Mouse (Mus musculus): ENCODE results near the gene Cntnap2. TPM values are rescaled to one million over a fixed set of nuclear protein-coding genes. Genes with fewer than 3 reads are reported as not detected.

Cntnap2 gene
- total and polyA plus RNA-seq, 2 experiments from 2014 or later: 0.04 to 1.4 TPM

DNA sequence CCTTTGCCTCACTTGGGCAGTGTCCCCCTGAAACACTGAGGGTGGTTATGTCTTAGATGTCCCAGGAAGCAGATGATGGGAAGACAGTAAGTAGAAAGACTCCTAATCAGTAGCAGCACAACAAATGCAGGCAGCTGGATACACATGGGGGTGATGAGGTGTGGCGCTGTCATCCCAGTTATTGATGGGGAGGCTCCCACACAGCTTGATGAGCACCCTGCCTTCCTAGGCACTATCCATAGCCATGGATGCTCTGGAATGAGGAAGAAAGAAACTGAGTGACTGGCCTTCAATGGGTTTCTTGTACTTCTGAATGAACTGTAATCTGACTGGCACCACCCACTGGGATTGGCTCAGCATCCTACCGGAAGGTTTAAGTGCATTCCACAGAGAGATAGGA, 1904.1 kb downstream of the Cntnap2 start:
- TF ChIP-seq EP300 (IDR thresholded peaks at IDR 0.05; ENCODE audit: low read depth): no peak
- TF ChIP-seq CTCF (IDR thresholded peaks at IDR 0.05; ENCODE audit: low read depth): no peak
- Histone ChIP-seq H3K36me3 (replicated peaks; ENCODE audit: control insufficient read depth, insufficient read depth, low read length) (no peaks in the 10 kb centered on the region), H3K27me3 (ENCODE audit: control insufficient read depth, insufficient read depth, low read length) (no peaks in the 10 kb centered on the region), H3K4me1 (ENCODE audit: control insufficient read depth, insufficient read depth) (no peaks in the 10 kb centered on the region), H3K27ac (ENCODE audit: low read depth) (no peak overlapping the region), H3K9me3 (replicated peaks; ENCODE audit: control insufficient read depth, low read length) (no peaks in the 10 kb centered on the region), H3K4me2 (ENCODE audit: low read depth, low read length) (no peak overlapping the region), H3K4me3 (ENCODE audit: low read depth, low read length) (no peak overlapping the region), H3K9ac (replicated peaks; ENCODE audit: low read depth, low read length) (no peak overlapping the region)
- ATAC-seq (ENCODE audit: insufficient read depth, low read depth): no peak
- WGBS: 63% methylated on average over 2 of the region's 2 CpGs
- DNase-seq (ENCODE audit: low spot score): no peak

DNA sequence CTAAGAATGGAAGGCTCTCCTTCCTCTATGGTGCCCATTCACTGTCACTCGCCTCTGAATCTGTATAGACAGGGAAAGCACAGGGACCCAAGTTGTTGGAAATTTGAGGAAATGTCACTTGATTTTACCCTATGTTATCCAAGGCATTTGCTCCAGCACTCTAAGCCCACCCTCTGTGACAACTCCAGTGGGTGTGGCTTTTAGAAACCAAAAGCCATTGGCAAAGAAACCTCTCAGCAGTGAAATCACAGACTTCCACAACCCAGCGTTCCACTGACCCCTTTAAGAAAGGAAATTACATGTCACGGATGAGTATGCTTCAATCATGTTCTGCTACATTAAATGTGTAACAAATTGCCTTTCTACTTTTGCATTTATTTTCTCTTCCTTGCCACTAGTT, 1904.5 kb downstream of the Cntnap2 start:
- H3K4me1 ChIP-seq (ENCODE audit: control insufficient read depth, insufficient read depth): no peaks in the 10 kb centered on the region
- DNase-seq (ENCODE audit: low spot score): no peak
- H3K4me3 ChIP-seq (ENCODE audit: low read depth, low read length): no peak overlapping the region
- H3K27ac ChIP-seq (ENCODE audit: low read depth): no peak overlapping the region
- no peak overlapping the region for H3K9ac ChIP-seq (replicated peaks; ENCODE audit: low read depth, low read length)
- no peaks in the 10 kb centered on the region for H3K36me3 ChIP-seq (replicated peaks; ENCODE audit: control insufficient read depth, insufficient read depth, low read length)
- TF ChIP-seq EP300 (IDR thresholded peaks at IDR 0.05; ENCODE audit: low read depth): no peak
- no peak for TF ChIP-seq CTCF (IDR thresholded peaks at IDR 0.05; ENCODE audit: low read depth)
- no peak for ATAC-seq (ENCODE audit: insufficient read depth, low read depth)
- no peak overlapping the region for H3K4me2 ChIP-seq (ENCODE audit: low read depth, low read length)
- WGBS: 67% methylated on average over 3 of the region's 3 CpGs
- no peaks in the 10 kb centered on the region for H3K9me3 ChIP-seq (replicated peaks; ENCODE audit: control insufficient read depth, low read length)
- H3K27me3 ChIP-seq (ENCODE audit: control insufficient read depth, insufficient read depth, low read length): no peaks in the 10 kb centered on the region

DNA sequence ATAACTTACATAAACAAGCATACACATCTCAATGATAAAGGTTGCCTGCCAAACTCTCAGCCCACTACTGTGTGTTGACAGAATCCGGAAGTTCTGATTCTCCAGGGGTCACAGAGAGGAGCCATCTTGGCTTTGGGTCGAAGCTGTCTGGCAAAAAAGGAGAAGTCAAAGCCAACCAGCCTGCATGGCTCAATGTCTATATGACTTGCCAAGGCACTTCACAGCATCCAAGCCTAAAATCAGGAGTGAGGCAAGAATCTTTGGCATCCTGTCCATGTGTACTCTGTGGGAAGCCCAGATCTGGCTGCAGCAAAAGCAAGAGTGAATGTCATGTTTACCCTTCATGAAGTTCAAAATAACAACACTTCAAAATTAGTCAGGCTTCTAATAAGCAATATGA, 1913.5 kb downstream of the Cntnap2 start:
- Histone ChIP-seq H3K9ac (replicated peaks; ENCODE audit: low read depth, low read length) (no peak overlapping the region), H3K9me3 (replicated peaks; ENCODE audit: control insufficient read depth, low read length) (no peaks in the 10 kb centered on the region), H3K4me3 (ENCODE audit: low read depth, low read length) (no peak overlapping the region), H3K4me2 (ENCODE audit: low read depth, low read length) (no peak overlapping the region), H3K36me3 (replicated peaks; ENCODE audit: control insufficient read depth, insufficient read depth, low read length) (no peaks in the 10 kb centered on the region), H3K27me3 (ENCODE audit: control insufficient read depth, insufficient read depth, low read length) (no peaks in the 10 kb centered on the region), H3K4me1 (ENCODE audit: control insufficient read depth, insufficient read depth) (no peaks in the 10 kb centered on the region), H3K27ac (ENCODE audit: low read depth) (no peak overlapping the region)
- DNase-seq (ENCODE audit: low spot score): no peak
- no peak for TF ChIP-seq CTCF (IDR thresholded peaks at IDR 0.05; ENCODE audit: low read depth)
- no peak for TF ChIP-seq EP300 (IDR thresholded peaks at IDR 0.05; ENCODE audit: low read depth)
- WGBS: 69% methylated on average over 2 of the region's 2 CpGs
- no peak for ATAC-seq (ENCODE audit: insufficient read depth, low read depth)

DNA sequence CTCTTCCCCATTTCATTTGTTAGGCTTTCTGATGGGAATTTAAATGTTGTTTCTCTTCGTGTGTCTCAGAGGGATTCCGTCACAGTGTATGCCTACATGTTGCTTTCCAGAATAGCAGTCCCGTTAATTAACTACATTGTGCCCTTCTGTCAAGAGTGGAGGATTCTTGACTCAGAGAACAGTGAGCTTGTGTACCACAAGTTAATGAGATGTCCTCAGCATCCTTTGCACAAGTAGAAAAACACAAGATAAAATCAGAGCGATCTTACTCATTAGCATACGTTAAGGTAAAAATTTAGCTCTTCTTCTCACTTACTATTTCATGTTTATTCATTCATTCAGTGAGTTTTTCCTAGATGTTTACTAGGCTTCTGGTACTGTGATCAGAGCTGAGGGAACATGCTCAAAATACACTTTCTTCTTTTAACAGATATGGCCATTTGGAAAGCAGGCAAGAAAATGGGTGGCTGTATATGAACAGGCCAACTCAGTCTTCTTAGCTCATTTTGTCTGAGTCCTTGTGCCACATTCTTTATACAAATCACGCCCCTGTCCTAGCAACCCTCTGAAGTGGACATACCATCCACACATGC, 1936.9 kb downstream of the Cntnap2 start:
- ATAC-seq (ENCODE audit: insufficient read depth, low read depth): no peak
- WGBS: 81% methylated on average over 6 of the region's 6 CpGs

DNA sequence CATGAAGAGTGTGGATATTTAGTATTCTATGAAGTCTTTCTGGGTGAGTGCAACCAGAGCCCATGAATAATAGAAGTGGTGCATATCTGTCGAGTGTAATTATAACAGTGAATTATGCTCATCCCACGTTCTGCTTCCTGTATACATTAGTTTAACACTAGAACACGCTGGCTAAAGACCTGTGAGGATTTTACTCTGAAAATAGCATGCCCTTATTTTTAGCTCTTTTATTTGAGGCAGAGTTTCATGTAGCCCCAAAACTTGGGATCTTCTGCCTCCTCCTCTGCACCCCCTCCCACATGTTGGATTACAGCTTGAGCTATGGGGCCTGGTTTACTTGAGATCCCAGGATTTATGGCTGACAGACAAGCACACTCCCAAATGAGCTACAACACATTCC, 1945.3 kb downstream of the Cntnap2 start:
- Histone ChIP-seq H3K4me3 (ENCODE audit: low read depth, low read length) (no peak overlapping the region), H3K9me3 (replicated peaks; ENCODE audit: control insufficient read depth, low read length) (no peaks in the 10 kb centered on the region), H3K4me2 (ENCODE audit: low read depth, low read length) (no peak overlapping the region), H3K27me3 (ENCODE audit: control insufficient read depth, insufficient read depth, low read length) (no peaks in the 10 kb centered on the region), H3K9ac (replicated peaks; ENCODE audit: low read depth, low read length) (no peak overlapping the region), H3K27ac (ENCODE audit: low read depth) (no peak overlapping the region), H3K36me3 (replicated peaks; ENCODE audit: control insufficient read depth, insufficient read depth, low read length) (no peaks in the 10 kb centered on the region), H3K4me1 (ENCODE audit: control insufficient read depth, insufficient read depth) (no peaks in the 10 kb centered on the region)
- no peak for DNase-seq (ENCODE audit: low spot score)
- TF ChIP-seq CTCF (IDR thresholded peaks at IDR 0.05; ENCODE audit: low read depth): no peak
- no peak for TF ChIP-seq EP300 (IDR thresholded peaks at IDR 0.05; ENCODE audit: low read depth)
- ATAC-seq (ENCODE audit: insufficient read depth, low read depth): no peak
- 55% methylated on average over 3 of the region's 3 CpGs for WGBS

More for the DNA sequence above, 1936.9 kb downstream of the Cntnap2 start:
- Histone ChIP-seq H3K9me3 (replicated peaks; ENCODE audit: control insufficient read depth, low read length) (no peaks in the 10 kb centered on the region), H3K4me3 (ENCODE audit: low read depth, low read length) (no peak overlapping the region), H3K4me2 (ENCODE audit: low read depth, low read length) (no peak overlapping the region), H3K9ac (replicated peaks; ENCODE audit: low read depth, low read length) (no peak overlapping the region), H3K36me3 (replicated peaks; ENCODE audit: control insufficient read depth, insufficient read depth, low read length) (no peaks in the 10 kb centered on the region), H3K27ac (ENCODE audit: low read depth) (no peak overlapping the region), H3K27me3 (ENCODE audit: control insufficient read depth, insufficient read depth, low read length) (no peaks in the 10 kb centered on the region), H3K4me1 (ENCODE audit: control insufficient read depth, insufficient read depth) (no peaks in the 10 kb centered on the region)
- no peak for DNase-seq (ENCODE audit: low spot score)
- TF ChIP-seq CTCF (IDR thresholded peaks at IDR 0.05; ENCODE audit: low read depth) (no peak), EP300 (IDR thresholded peaks at IDR 0.05; ENCODE audit: low read depth) (no peak)

DNA sequence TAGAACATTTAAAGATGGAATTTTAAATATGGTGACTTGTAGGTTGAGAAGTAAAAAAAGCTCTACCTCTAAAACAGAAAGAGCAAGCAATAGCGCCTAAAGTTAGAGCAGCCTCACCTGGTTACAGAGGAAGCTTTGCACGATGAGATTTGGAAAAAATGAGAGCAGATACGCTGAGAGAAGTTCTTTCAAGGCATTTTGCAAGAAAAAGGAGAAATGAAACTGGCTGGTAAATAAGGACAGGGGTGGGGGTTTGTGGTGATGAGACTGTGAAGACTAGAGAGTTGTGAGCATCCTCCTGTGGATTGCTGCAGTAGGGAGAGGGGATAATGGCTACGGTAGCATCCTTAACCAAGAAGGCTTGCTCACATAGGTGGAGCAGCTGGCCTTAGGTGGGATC, 1953.8 kb downstream of the Cntnap2 start:
- DNase-seq (ENCODE audit: low spot score) (no peak), ATAC-seq (ENCODE audit: insufficient read depth, low read depth) (no peak)
- Histone ChIP-seq H3K36me3 (replicated peaks; ENCODE audit: control insufficient read depth, insufficient read depth, low read length) (no peaks in the 10 kb centered on the region), H3K27ac (ENCODE audit: low read depth) (no peak overlapping the region), H3K4me3 (ENCODE audit: low read depth, low read length) (no peak overlapping the region), H3K9me3 (replicated peaks; ENCODE audit: control insufficient read depth, low read length) (no peaks in the 10 kb centered on the region), H3K27me3 (ENCODE audit: control insufficient read depth, insufficient read depth, low read length) (no peaks in the 10 kb centered on the region), H3K4me1 (ENCODE audit: control insufficient read depth, insufficient read depth) (no peaks in the 10 kb centered on the region), H3K9ac (replicated peaks; ENCODE audit: low read depth, low read length) (no peak overlapping the region), H3K4me2 (ENCODE audit: low read depth, low read length) (no peak overlapping the region)
- TF ChIP-seq EP300 (IDR thresholded peaks at IDR 0.05; ENCODE audit: low read depth): no peak
- TF ChIP-seq CTCF (IDR thresholded peaks at IDR 0.05; ENCODE audit: low read depth): no peak
- WGBS: 67% methylated on average over 4 of the region's 4 CpGs
